Comparison of ENCODE assay signal across 9 mouse cellular contexts in the genomic region with DNA sequence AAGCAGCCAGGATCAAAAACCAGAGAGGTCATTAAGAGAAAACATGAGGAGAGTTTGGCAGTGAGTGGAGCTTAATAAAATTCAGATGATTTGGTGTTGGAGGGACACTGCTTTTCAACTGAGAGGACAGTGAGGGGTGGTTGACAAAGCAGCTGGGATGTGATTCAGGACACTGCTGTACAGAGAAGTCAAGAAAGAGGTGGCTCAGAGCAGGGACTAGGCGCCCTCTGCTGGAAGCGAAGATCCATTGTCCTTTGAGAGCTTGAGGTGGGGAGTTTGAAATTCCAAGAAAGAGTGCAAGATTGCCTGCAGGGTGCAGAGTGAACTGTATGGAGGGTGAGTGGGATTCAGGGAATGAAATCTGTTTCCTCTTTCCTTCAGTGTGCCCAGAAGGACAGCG. TPM values are rescaled to one million over a fixed set of nuclear protein-coding genes. Genes with fewer than 3 reads are reported as not detected.
DNase-seq lines count a peak whose midpoint lies in the region; ATAC-seq and TF ChIP-seq lines count a peak whose summit lies in the region.
"Had no signal": no experiment of that assay in that cellular context is flagged by ENCODE, and none has a peak within 500 bp of the region (broad histone marks: within the 10 kb centered on the region; RNA-seq: fewer than 3 reads in every experiment).

No protein-coding gene starts in this region.

- TF ChIP-seq POLR2A in lung, adult 2 months (IDR thresholded peaks at IDR 0.05; ENCODE audit: borderline replicate concordance, extremely low read depth, low read depth, low read length), result no peak

- H3K4me3 ChIP-seq in lung, adult 2 months (replicated peaks; ENCODE audit: extremely low read depth, low read depth, low read length), result no peak overlapping the region
- no peak overlapping the region for H3K4me3 ChIP-seq in layer of hippocampus, adult 2 months
- H3K4me3 ChIP-seq: liver, embryonic 13.5 days had no signal

- DNase-seq in lung, adult 2 months, result no peak
- no peak for DNase-seq in lung, adult 18-20 months
- peak; percentile 22 for DNase-seq in cerebellum, adult 9-10 months
- DNase-seq in frontal cortex, postnatal 36 days (ENCODE audit: low spot score in 2 of 2), result peak; percentile 36 to 49
- DNase-seq in layer of hippocampus, adult 2 months (ENCODE audit: low spot score in 2 of 2), result peak; percentile 25 to 63
- DNase-seq in lung, postnatal 25 days (ENCODE audit: low spot score), result peak; percentile 5
- DNase-seq in right cerebral cortex, postnatal 4 days, result peak; percentile 42
- DNase-seq: liver, embryonic 13.5 days had no signal

- no peaks in the 10 kb centered on the region for H3K4me1 ChIP-seq in lung, adult 2 months (ENCODE audit: control insufficient read depth, insufficient read depth, low read length)
- H3K4me1 ChIP-seq: liver, embryonic 13.5 days had no signal

- peak; percentile 32; the same call in 1 of the 2 replicates for TF ChIP-seq CTCF in lung, adult 2 months (IDR thresholded peaks at IDR 0.05; ENCODE audit: insufficient read depth, low read length)
- TF ChIP-seq CTCF in layer of hippocampus, adult 2 months (conservative IDR thresholded peaks at IDR 0.05), result peak; percentile 89

- 9% methylated on average over 3 of the region's 3 CpGs for WGBS in lung, adult 2 months

- H3K27ac ChIP-seq in layer of hippocampus, adult 2 months, result no peak overlapping the region
- H3K27ac ChIP-seq: liver, embryonic 13.5 days had no signal

- ATAC-seq in granulocyte monocyte progenitor cell, adult 5-6 weeks (replicated peaks; ENCODE audit: poor library complexity, severe bottlenecking), result no peak

RNA-seq across cellular contexts. Expression of gene Reg3g, which starts 44.2 kb away (rescaled TPM):
- 31.7 and 34.3 TPM in 2 replicates for polyA plus RNA-seq in lung, adult 2 months (2012; rRNA removed)
- total RNA-seq in layer of hippocampus, adult 2 months (2021), result not detected
- not detected in 2 replicates for total RNA-seq in granulocyte monocyte progenitor cell, adult 5-6 weeks (2014; fragmentation: Nextera tagmentation)
- not detected in 2 replicates for total RNA-seq in granulocyte monocyte progenitor cell, adult 5-6 weeks (2017)
- polyA plus RNA-seq: liver, embryonic 13.5 days had no signal

Comparison
In these comparisons a context has a peak if more than half of its experiments do, and no peak if none do; other contexts are left out.
1. DNase-seq: peak in cerebellum, adult 9-10 months (single experiment), frontal cortex, postnatal 36 days (2 of 2), layer of hippocampus, adult 2 months (2 of 2), lung, postnatal 25 days (single experiment) and right cerebral cortex, postnatal 4 days (single experiment); none in lung, adult 2 months (single experiment) and lung, adult 18-20 months (0 of 2).